Mouse (Mus musculus): ENCODE measurements at regions not wholly inside any gene's neighbourhood (a gene's known extent, or its start where the extent isn't known, plus 50 kb on each side); places are given as distances from the start of the nearest gene placed in this dataset.
"Not testable (repeated sequence)": the region's sequence is repeated elsewhere in the genome, so short reads cannot be mapped to it uniquely, and the experiment has no call there.

- DNase-seq (ENCODE audit: low read depth, low spot score): no peak
Observed at GRCm38 (mm10) chr2:78427659-78428336, 440.1 kb upstream of the Ube2e3 start.

- DNase-seq (ENCODE audit: low read depth, low spot score): no peak
Observed at GRCm38 (mm10) chr2:78418561-78419338, 449.2 kb upstream of the Ube2e3 start.

GRCm38 (mm10) chr2:78416574-78417109 lies 451.3 kb upstream of the Ube2e3 start:
- DNase-seq (ENCODE audit: low read depth, low spot score): no peak

GRCm38 (mm10) chr2:78412985-78413384 lies 454.9 kb upstream of the Ube2e3 start:
- DNase-seq (ENCODE audit: low read depth, low spot score): no peak

- DNase-seq (ENCODE audit: low read depth, low spot score): no peak
Observed at GRCm38 (mm10) chr2:78403890-78404289, 457.7 kb upstream of the Cwc22 start.

GRCm38 (mm10) chr2:78399236-78399635 lies 453.1 kb upstream of the Cwc22 start:
- DNase-seq (ENCODE audit: low read depth, low spot score): no peak

GRCm38 (mm10) chr2:78396924-78397323 lies 450.7 kb upstream of the Cwc22 start:
- no peak for DNase-seq (ENCODE audit: low read depth, low spot score)

- peak; percentile 64 for DNase-seq (ENCODE audit: low read depth, low spot score)
Observed at GRCm38 (mm10) chr2:78393090-78393489, 446.9 kb upstream of the Cwc22 start.

GRCm38 (mm10) chr2:78392425-78392824 lies 446.2 kb upstream of the Cwc22 start:
- DNase-seq (ENCODE audit: low read depth, low spot score): no peak

GRCm38 (mm10) chr2:78388001-78388400 lies 441.8 kb upstream of the Cwc22 start:
- DNase-seq (ENCODE audit: low read depth, low spot score): peak; percentile 74

- DNase-seq (ENCODE audit: low read depth, low spot score): peak; percentile 69
Observed at GRCm38 (mm10) chr2:78381234-78381633, 435.1 kb upstream of the Cwc22 start.

GRCm38 (mm10) chr2:78331736-78332475 lies 385.7 kb upstream of the Cwc22 start:
- DNase-seq (ENCODE audit: low read depth, low spot score): peak; percentile 96

- DNase-seq (ENCODE audit: low read depth, low spot score): no peak
Observed at GRCm38 (mm10) chr2:78326091-78326490, 379.9 kb upstream of the Cwc22 start.

GRCm38 (mm10) chr2:78322216-78322965 lies 376.2 kb upstream of the Cwc22 start:
- DNase-seq (ENCODE audit: low read depth, low spot score): peak; percentile 6

GRCm38 (mm10) chr2:78311766-78312491 lies 365.8 kb upstream of the Cwc22 start:
- peak; percentile 47 for DNase-seq (ENCODE audit: low read depth, low spot score)

- no peak for DNase-seq (ENCODE audit: low read depth, low spot score)
Observed at GRCm38 (mm10) chr2:78309361-78309760, 363.2 kb upstream of the Cwc22 start.

- no peak for DNase-seq (ENCODE audit: low read depth, low spot score)
Observed at GRCm38 (mm10) chr2:78306897-78307296, 360.7 kb upstream of the Cwc22 start.

- no peak for DNase-seq (ENCODE audit: low read depth, low spot score)
Observed at GRCm38 (mm10) chr2:78291665-78292064, 345.5 kb upstream of the Cwc22 start.

- peak; percentile 76 for DNase-seq (ENCODE audit: low read depth, low spot score)
Observed at GRCm38 (mm10) chr2:78284806-78285205, 338.6 kb upstream of the Cwc22 start.

- peak; percentile 8 for DNase-seq (ENCODE audit: low read depth, low spot score)
Observed at GRCm38 (mm10) chr2:78283605-78284004, 337.4 kb upstream of the Cwc22 start.

GRCm38 (mm10) chr2:78281846-78282245 lies 335.7 kb upstream of the Cwc22 start:
- DNase-seq (ENCODE audit: low read depth, low spot score): not testable (repeated sequence)
